Comparison of ENCODE assay signal across 24 mouse cellular contexts in genomic region chr10:74940795-74941194, GRCm38 (mm10). TPM values are rescaled to one million over a fixed set of nuclear protein-coding genes. Genes with fewer than 3 reads are reported as not detected.
DNase-seq lines count a peak whose midpoint lies in the region; ATAC-seq and TF ChIP-seq lines count a peak whose summit lies in the region.
"Had no signal": no experiment of that assay in that cellular context is flagged by ENCODE, and none has a peak within 500 bp of the region (broad histone marks: within the 10 kb centered on the region; RNA-seq: fewer than 3 reads in every experiment).

No protein-coding gene starts in this region.

- peak; percentile 28 for TF ChIP-seq CTCF in intestine, postnatal 0 days (IDR thresholded peaks at IDR 0.05; ENCODE audit: low read depth)
- peak; percentile 37 for TF ChIP-seq CTCF in lung, postnatal 0 days (IDR thresholded peaks at IDR 0.05)
- TF ChIP-seq CTCF in lung, adult 2 months (IDR thresholded peaks at IDR 0.05; ENCODE audit: insufficient read depth, low read length), result no peak
- peak; percentile 16; the same call in 1 of the 2 replicates for TF ChIP-seq CTCF in brain, embryonic 14.5 days (IDR thresholded peaks at IDR 0.05; ENCODE audit: borderline replicate concordance, extremely low read depth, insufficient read depth, insufficient read length)

- H3K27me3 ChIP-seq in intestine, postnatal 0 days (replicated peaks; ENCODE audit: control insufficient read depth, insufficient read depth, low read length), result no peaks in the 10 kb centered on the region
- no peaks in the 10 kb centered on the region for H3K27me3 ChIP-seq in intestine, embryonic 15.5 days (replicated peaks)
- H3K27me3 ChIP-seq in lung, postnatal 0 days (replicated peaks; ENCODE audit: insufficient read depth, low read length), result no peaks in the 10 kb centered on the region
- H3K27me3 ChIP-seq: forebrain, embryonic 15.5 days; heart, embryonic 12.5 days had no signal

- no peaks in the 10 kb centered on the region for H3K36me3 ChIP-seq in intestine, postnatal 0 days (ENCODE audit: control insufficient read depth, insufficient read depth)
- H3K36me3 ChIP-seq in intestine, embryonic 15.5 days, result no peaks in the 10 kb centered on the region
- no peaks in the 10 kb centered on the region for H3K36me3 ChIP-seq in lung, postnatal 0 days (ENCODE audit: insufficient read depth, low read length)
- H3K36me3 ChIP-seq: embryonic facial prominence, embryonic 10.5 days; forebrain, embryonic 10.5 days; forebrain, embryonic 15.5 days; heart, embryonic 12.5 days; hindbrain, embryonic 10.5 days had no signal

- no peak for TF ChIP-seq EP300 in lung, postnatal 0 days (IDR thresholded peaks at IDR 0.05)

- H3K27ac ChIP-seq in intestine, postnatal 0 days (ENCODE audit: low read depth, low read length), result no peak overlapping the region
- H3K27ac ChIP-seq in intestine, embryonic 15.5 days, result no peak overlapping the region
- H3K27ac ChIP-seq in lung, postnatal 0 days (ENCODE audit: low read length), result no peak overlapping the region
- H3K27ac ChIP-seq: embryonic facial prominence, embryonic 10.5 days; forebrain, embryonic 10.5 days; forebrain, embryonic 15.5 days; heart, adult 2 months; hindbrain, embryonic 10.5 days; hindbrain, embryonic 14.5 days had no signal

- H3K4me1 ChIP-seq in intestine, postnatal 0 days (replicated peaks; ENCODE audit: control insufficient read depth, insufficient read depth, low read length), result no peaks in the 10 kb centered on the region
- H3K4me1 ChIP-seq in intestine, embryonic 15.5 days (replicated peaks), result no peaks in the 10 kb centered on the region
- H3K4me1 ChIP-seq in lung, postnatal 0 days (ENCODE audit: insufficient read depth, low read depth, low read length), result no peaks in the 10 kb centered on the region
- H3K4me1 ChIP-seq in lung, adult 2 months (ENCODE audit: control insufficient read depth, insufficient read depth, low read length), result no peaks in the 10 kb centered on the region
- H3K4me1 ChIP-seq: embryonic facial prominence, embryonic 10.5 days; forebrain, embryonic 10.5 days; forebrain, embryonic 15.5 days; heart, embryonic 12.5 days; hindbrain, embryonic 10.5 days had no signal

- no peak overlapping the region for H3K4me3 ChIP-seq in intestine, postnatal 0 days (ENCODE audit: low read depth, low read length)
- no peak overlapping the region for H3K4me3 ChIP-seq in intestine, embryonic 15.5 days (replicated peaks)
- no peak overlapping the region for H3K4me3 ChIP-seq in lung, postnatal 0 days (ENCODE audit: low read depth, low read length)
- no peak overlapping the region for H3K4me3 ChIP-seq in lung, adult 2 months (replicated peaks; ENCODE audit: extremely low read depth, low read depth, low read length)
- H3K4me3 ChIP-seq: embryonic facial prominence, embryonic 10.5 days; erythroblast, embryonic 14.5 days; forebrain, embryonic 10.5 days; forebrain, embryonic 15.5 days; heart, adult 2 months; heart, embryonic 12.5 days; hindbrain, embryonic 10.5 days had no signal

- no peak for DNase-seq in lung, postnatal 0 days (ENCODE audit: low spot score)
- DNase-seq in lung, adult 2 months, result no peak
- DNase-seq in brain, embryonic 14.5 days (ENCODE audit: low read depth), result no peak
- no peak for DNase-seq in cerebellum, adult 8-10 months
- DNase-seq: adrenal gland, postnatal 10 days; B cell, adult 2 months; cerebellum, adult 11-12 months; cerebellum, adult 9-11 months; cerebellum, postnatal 36 days; gastrocnemius, postnatal 10 days; heart, adult 2 months had no signal

- 84% methylated on average over 1 of the region's 1 CpGs for WGBS in intestine, postnatal 0 days
- WGBS in intestine, embryonic 15.5 days, result 84% methylated on average over 1 of the region's 1 CpGs
- 96% methylated on average over 1 of the region's 1 CpGs for WGBS in lung, postnatal 0 days
- WGBS in lung, adult 2 months, result 95% methylated on average over 1 of the region's 1 CpGs

- no peak for ATAC-seq in intestine, postnatal 0 days
- ATAC-seq in intestine, embryonic 15.5 days, result no peak
- no peak for ATAC-seq in lung, postnatal 0 days
- ATAC-seq in erythroblast, adult 5-6 weeks (replicated peaks; ENCODE audit: low FRiP score, poor library complexity, severe bottlenecking), result no peak
- ATAC-seq: CD4-positive, CD25-positive, alpha-beta regulatory T cell, adult 4 months; forebrain, embryonic 15.5 days; inflammation-experienced regulatory T-cells, adult 6 months had no signal

- H3K9me3 ChIP-seq in intestine, postnatal 0 days (ENCODE audit: control insufficient read depth), result no peaks in the 10 kb centered on the region
- H3K9me3 ChIP-seq in intestine, embryonic 15.5 days, result no peaks in the 10 kb centered on the region
- H3K9me3 ChIP-seq in lung, postnatal 0 days (ENCODE audit: low read length), result no peaks in the 10 kb centered on the region
- H3K9me3 ChIP-seq: embryonic facial prominence, embryonic 10.5 days; forebrain, embryonic 10.5 days; forebrain, embryonic 15.5 days; heart, embryonic 12.5 days; hindbrain, embryonic 10.5 days had no signal

- H3K9ac ChIP-seq in intestine, postnatal 0 days (ENCODE audit: low read depth, low read length), result no peak overlapping the region
- H3K9ac ChIP-seq in intestine, embryonic 15.5 days, result no peak overlapping the region
- H3K9ac ChIP-seq in lung, postnatal 0 days (replicated peaks; ENCODE audit: low read depth), result no peak overlapping the region
- H3K9ac ChIP-seq: forebrain, embryonic 15.5 days; heart, embryonic 12.5 days; hindbrain, embryonic 14.5 days had no signal

- no peak overlapping the region for H3K4me2 ChIP-seq in intestine, postnatal 0 days (replicated peaks; ENCODE audit: low read depth)
- H3K4me2 ChIP-seq in intestine, embryonic 15.5 days (replicated peaks), result no peak overlapping the region
- no peak overlapping the region for H3K4me2 ChIP-seq in lung, postnatal 0 days (replicated peaks; ENCODE audit: low read depth, low read length)
- H3K4me2 ChIP-seq: forebrain, embryonic 15.5 days; heart, embryonic 12.5 days; hindbrain, embryonic 14.5 days had no signal

- TF ChIP-seq POLR2A in lung, adult 2 months (IDR thresholded peaks at IDR 0.05; ENCODE audit: borderline replicate concordance, extremely low read depth, low read depth, low read length), result no peak
- no peak for TF ChIP-seq POLR2A in brain, embryonic 14.5 days (IDR thresholded peaks at IDR 0.05; ENCODE audit: borderline replicate concordance, extremely low read depth, insufficient read depth, insufficient read length, poor library complexity, severe bottlenecking)

RNA-seq across cellular contexts. Expression of gene Gnaz, which starts 26.2 kb away (rescaled TPM):
- 1.7 and 2.4 TPM in 2 replicates for polyA plus RNA-seq in intestine, postnatal 0 days (2015; fragmentation: Nextera tagmentation; extraction: Ambion mirVana)
- polyA plus RNA-seq in intestine, embryonic 15.5 days (2015; fragmentation: Nextera tagmentation; extraction: Ambion mirVana), result 3.5 and 3.6 TPM in 2 replicates
- polyA plus RNA-seq in lung, postnatal 0 days (2015; fragmentation: Nextera tagmentation; extraction: Ambion mirVana), result 2.2 TPM in 2 replicates
- 3.0 and 4.6 TPM in 2 replicates for polyA plus RNA-seq in lung, adult 2 months (2012; rRNA removed)
- 41.6 and 66.1 TPM in 2 replicates for polyA plus RNA-seq in brain, embryonic 14.5 days (2012; rRNA removed)
- 0.63 TPM in 1 of 2 replicates, not detected in the other for total RNA-seq in erythroblast, adult 5-6 weeks (2015; ENCODE audit: low replicate concordance)
- 0.51 and 0.70 TPM in 2 replicates for total RNA-seq in erythroblast, adult 5-6 weeks (2017; ENCODE audit: low replicate concordance)
- total RNA-seq: MEL had no signal
- polyA plus RNA-seq: CD4-positive, CD25-positive, alpha-beta regulatory T cell, adult 4 months; inflammation-experienced regulatory T-cells, adult 6 months had no signal
